Mouse (Mus musculus) inflammation-experienced regulatory T-cells, adult 6 months (primary cell): Measurements from ENCODE around the gene Mysm1. TPM values are rescaled to one million over a fixed set of nuclear protein-coding genes. Genes with fewer than 3 reads are reported as not detected.

Experiments
- ATAC-seq: one replicate; pipeline ENCODE4 v1.8.0; 2017
- polyA plus RNA-seq, 3 experiments: library from polyadenylated mRNA; unstranded; fragments of 100-300 nt; shearing (Covaris generic); gene quantifications; one replicate each; pipeline ENCODE4 v1.2.1; 2017

Gene Mysm1
- polyA plus RNA-seq, 3 experiments from 2014 or later, result 69.5 to 109 (median 97.4) TPM

GRCm38 (mm10) chr4:94941221-94941855 is 37.6 kb downstream of the Mysm1 start:
- ATAC-seq, result no peak

- ATAC-seq, result no peak
Measured at GRCm38 (mm10) chr4:94928743-94929142, 50.2 kb downstream of the Mysm1 start, which contains the start of gene Eqtn. Gene Eqtn, minus strand, starts transcription at chr4:94928843.

- no peak for ATAC-seq
Measured at GRCm38 (mm10) chr4:94901780-94902179, 77.1 kb downstream of the Mysm1 start.

- ATAC-seq, result no peak
Measured at GRCm38 (mm10) chr4:94900744-94901143, 78.2 kb downstream of the Mysm1 start.

Other genes with a start within 250 kb of the Mysm1 start
- gene Tek, start 239.8 kb downstream of the Mysm1 start, polyA plus RNA-seq, result not detected
- gene Eqtn, start 50.3 kb downstream of the Mysm1 start, polyA plus RNA-seq, result under 1 TPM; 0.40 to 0.75 (median 0.57) TPM
- 10 to 100 TPM in 2 of 3 experiments, 1 to 10 TPM in 1; 7.3 to 33.5 (median 20.9) TPM for gene Jun, start 73.1 kb upstream of the Mysm1 start, polyA plus RNA-seq